20 mouse cellular contexts compared by ENCODE assay signal in the genomic region with DNA sequence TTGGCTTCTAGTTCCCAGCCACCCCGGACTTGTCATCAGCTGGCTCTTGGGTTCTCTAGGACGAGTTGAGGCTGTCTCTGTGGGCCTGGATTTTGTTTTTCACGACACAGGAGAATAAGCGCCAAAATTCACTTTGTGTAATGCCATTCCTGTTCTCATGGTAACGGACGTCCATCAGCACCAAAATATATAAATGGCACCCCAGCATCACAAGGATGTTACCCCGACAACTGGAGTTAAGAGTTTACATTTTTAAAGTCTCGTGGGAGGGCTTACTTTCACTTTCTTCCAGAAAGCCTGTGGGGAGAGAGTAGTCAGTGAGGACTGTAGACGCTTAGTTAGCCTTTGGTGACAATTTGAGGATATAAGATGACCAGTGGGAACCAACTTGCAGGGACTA. TPM values are rescaled to one million over a fixed set of nuclear protein-coding genes. Genes with fewer than 3 reads are reported as not detected.
DNase-seq lines count a peak whose midpoint lies in the region; TF ChIP-seq lines count a peak whose summit lies in the region.
"Had no signal": no experiment of that assay in that cellular context is flagged by ENCODE, and none has a peak within 500 bp of the region (broad histone marks: within the 10 kb centered on the region; RNA-seq: fewer than 3 reads in every experiment).

No protein-coding gene starts in this region.

- dilution Hi-C loops in CH12.LX (cut with MboI; ENCODE audit: extremely low pct_ligation_motif_present, extremely low pct_unique_long_range_greater_than_20kb, low sequenced_read_pairs) = no loop called here

- no peak for TF ChIP-seq EP300 in CH12.LX (IDR thresholded peaks at IDR 0.05; ENCODE audit: low read length)

- TF ChIP-seq CTCF in CH12.LX (conservative IDR thresholded peaks at IDR 0.05 in 1 of 2, IDR thresholded peaks at IDR 0.05 in 1 of 2; ENCODE audit: low read depth in 2 of 2, low read length in 2 of 2) = no peak

- intact Hi-C loops in left cerebral cortex, postnatal 14 days (cut with DNase I) = no loop called here

- H3K9ac ChIP-seq in CH12.LX (ENCODE audit: insufficient read depth, low read depth) = no peak overlapping the region
- H3K9ac ChIP-seq: embryonic facial prominence, embryonic 15.5 days; heart, embryonic 12.5 days; hindbrain, embryonic 14.5 days; intestine, embryonic 15.5 days had no signal

- DNase-seq in left cerebral cortex, postnatal 14 days (ENCODE audit: low spot score in 2 of 2) = peak; percentile 24 to 65
- no peak for DNase-seq in left cerebral cortex, adult 11 months (ENCODE audit: low spot score)
- DNase-seq in CH12.LX (ENCODE audit: extremely low read depth) (no peak), NIH3T3 (ENCODE audit: low read depth) (peak; percentile 45)
- DNase-seq in telencephalon, adult 2 months (ENCODE audit: low read depth, low spot score) = peak; percentile 45
- no peak for DNase-seq in forebrain, embryonic 10.5 days (ENCODE audit: extremely low spot score, low spot score)
- no peak for DNase-seq in kidney, adult 8-10 months
- DNase-seq: adrenal gland, adult 8-10 months; adrenal gland, postnatal 36 days; cerebellum, adult 11 months; cerebellum, adult 8-10 months; cerebellum, postnatal 14 days; embryo, embryonic 11 days; gastrocnemius, postnatal 14 days had no signal

- H3K9me3 ChIP-seq in CH12.LX (replicated peaks; ENCODE audit: low read length) = no peaks in the 10 kb centered on the region
- 0 out of 2 replicates have a peak, but pooled peaks cover 4% of the 10 kb centered on the region for H3K9me3 ChIP-seq in forebrain, embryonic 10.5 days
- H3K9me3 ChIP-seq: embryonic facial prominence, embryonic 15.5 days; heart, embryonic 12.5 days; hindbrain, embryonic 10.5 days; intestine, embryonic 15.5 days had no signal

- peak overlapping the region; percentile 76 for H3K4me2 ChIP-seq in CH12.LX (ENCODE audit: insufficient read depth, low read depth, poor library complexity, severe bottlenecking)
- H3K4me2 ChIP-seq: embryonic facial prominence, embryonic 15.5 days; heart, embryonic 12.5 days; hindbrain, embryonic 14.5 days; intestine, embryonic 15.5 days had no signal

- H3K4me3 ChIP-seq in CH12.LX (replicated peaks in 1 of 3; ENCODE audit: low read depth in 2 of 3, low read length in 2 of 3, poor library complexity in 1 of 3) = peak overlapping the region in 1 of 3 experiments; percentile 18
- no peak overlapping the region for H3K4me3 ChIP-seq in forebrain, embryonic 10.5 days
- H3K4me3 ChIP-seq: embryonic facial prominence, embryonic 15.5 days; erythroblast, embryonic 14.5 days; heart, embryonic 12.5 days; hindbrain, embryonic 10.5 days; intestine, embryonic 15.5 days had no signal

- H3K36me3 ChIP-seq in CH12.LX (replicated peaks in 1 of 2; ENCODE audit: control insufficient read depth in 1 of 2, insufficient read depth in 1 of 2, low read length in 1 of 2) = no peaks in the 10 kb centered on the region
- no peaks in the 10 kb centered on the region for H3K36me3 ChIP-seq in forebrain, embryonic 10.5 days (replicated peaks)
- H3K36me3 ChIP-seq: embryonic facial prominence, embryonic 15.5 days; heart, embryonic 12.5 days; hindbrain, embryonic 10.5 days; intestine, embryonic 15.5 days had no signal

- no peaks in the 10 kb centered on the region for H3K27me3 ChIP-seq in CH12.LX (replicated peaks)
- no peaks in the 10 kb centered on the region for H3K27me3 ChIP-seq in forebrain, embryonic 10.5 days (ENCODE audit: poor library complexity, severe bottlenecking)
- H3K27me3 ChIP-seq: embryonic facial prominence, embryonic 15.5 days; heart, embryonic 12.5 days; intestine, embryonic 15.5 days had no signal

- no peaks in the 10 kb centered on the region for H3K79me2 ChIP-seq in CH12.LX (replicated peaks; ENCODE audit: control insufficient read depth, extremely low read depth, insufficient read depth, poor library complexity, severe bottlenecking)

- H3K27ac ChIP-seq in CH12.LX (ENCODE audit: insufficient read depth, low read depth) = no peak overlapping the region
- no peak overlapping the region for H3K27ac ChIP-seq in forebrain, embryonic 10.5 days
- H3K27ac ChIP-seq: embryonic facial prominence, embryonic 15.5 days; hindbrain, embryonic 10.5 days; hindbrain, embryonic 14.5 days; intestine, embryonic 15.5 days had no signal

- TF ChIP-seq RAD21 in CH12.LX (IDR thresholded peaks at IDR 0.05; ENCODE audit: low read depth, low read length) = no peak

- 86% methylated on average over 9 of the region's 9 CpGs for WGBS in forebrain, embryonic 10.5 days

- H3K4me1 ChIP-seq in CH12.LX (ENCODE audit: control insufficient read depth in 1 of 2, insufficient read depth in 2 of 2) = peaks cover 0 to 4% of the 10 kb centered on the region in 2 experiments; a peak in 2 of 4 replicates
- peaks cover 10% of the 10 kb centered on the region; the same call in 1 of the 2 replicates for H3K4me1 ChIP-seq in forebrain, embryonic 10.5 days
- H3K4me1 ChIP-seq: embryonic facial prominence, embryonic 15.5 days; heart, embryonic 12.5 days; intestine, embryonic 15.5 days had no signal

- TF ChIP-seq POLR2A in CH12.LX (IDR thresholded peaks at IDR 0.05; ENCODE audit: low read depth, low read length) = no peak

- in situ Hi-C loops in CH12.LX (cut with MboI; ENCODE audit: low pct_ligation_motif_present, low pct_unique_long_range_greater_than_20kb, low sequenced_read_pairs) = no loop called here

TF ChIP-seq in CH12.LX, 34 proteins besides CTCF, POLR2A, EP300 and RAD21:
- TF ChIP-seq IRF4 (IDR thresholded peaks at IDR 0.05; ENCODE audit: low read depth, low read length) (no peak), MEF2A (IDR thresholded peaks at IDR 0.05; ENCODE audit: borderline replicate concordance, low read depth, low read length) (no peak), JUN (IDR thresholded peaks at IDR 0.05; ENCODE audit: insufficient read depth, low read depth, low read length) (no peak), MAZ (IDR thresholded peaks at IDR 0.05; ENCODE audit: low read depth, low read length) (no peak), ELF1 (IDR thresholded peaks at IDR 0.05; ENCODE audit: low read depth, low read length) (no peak), CHD1 (IDR thresholded peaks at IDR 0.05; ENCODE audit: low read depth, low read length) (no peak), USF2 (conservative IDR thresholded peaks at IDR 0.05; ENCODE audit: low read depth, low read length) (no peak), ZNF384 (IDR thresholded peaks at IDR 0.05; ENCODE audit: low read depth, low read length) (no peak), ZKSCAN1 (IDR thresholded peaks at IDR 0.05; ENCODE audit: borderline replicate concordance, low read depth, low read length) (no peak), USF1 (IDR thresholded peaks at IDR 0.05; ENCODE audit: low read depth, low read length) (no peak), NELFE (IDR thresholded peaks at IDR 0.05; ENCODE audit: low read depth, low read length) (no peak), SMC3 (IDR thresholded peaks at IDR 0.05; ENCODE audit: low read depth, low read length) (no peak), MYC (IDR thresholded peaks at IDR 0.05; ENCODE audit: low read depth, low read length) (no peak), NRF1 (IDR thresholded peaks at IDR 0.05; ENCODE audit: low read depth, low read length) (no peak)

RNA-seq across cellular contexts. Expression of gene Nrf1, which starts 45.2 kb away (rescaled TPM):
- 10 to 100 TPM; 18.7 to 21.0 TPM for total RNA-seq in left cerebral cortex, postnatal 14 days (2021)
- 51.3 and 58.8 TPM in 2 replicates for total RNA-seq in CH12.LX (2012; rRNA removed)
- total RNA-seq in CH12.LX (2014; rRNA removed) = 62.9 and 74.6 TPM in 2 replicates
- polyA plus RNA-seq in CH12.LX (2012; ENCODE audit: insufficient read length, low read depth) = 41.3 and 43.6 TPM in 2 replicates
- polyA plus RNA-seq in forebrain, embryonic 10.5 days (2016; fragmentation: Nextera tagmentation; extraction: Ambion mirVana) = 97.8 and 102 TPM in 2 replicates

Comparison
In these comparisons a context has a peak if more than half of its experiments do, and no peak if none do; other contexts are left out.
1. DNase-seq: peak in left cerebral cortex, postnatal 14 days (2 of 2), NIH3T3 (single experiment) and telencephalon, adult 2 months (single experiment); none in left cerebral cortex, adult 11 months (single experiment), CH12.LX (single experiment), forebrain, embryonic 10.5 days (single experiment) and kidney, adult 8-10 months (0 of 2).